Mouse (Mus musculus) heart, postnatal 0 days (tissue): ENCODE results near the gene Snrpa1.

Experiments used
- CTCF ChIP-seq: IDR thresholded peaks from 2 replicates; pipeline ENCODE4 v1.5.1; 2016; ENCODE audit warnings: antibody characterized with exemption, control low read depth, low read depth
- EP300 ChIP-seq: IDR thresholded peaks from 2 replicates; pipeline ENCODE4 v1.6.1; 2016; ENCODE audit warnings: antibody characterized with exemption, low read depth

GRCm38 (mm10) chr7:66107206-66107605 is 48.4 kb downstream of the Snrpa1 start:
- TF ChIP-seq CTCF (no peak), EP300 (no peak)
